Mouse (Mus musculus): ENCODE data around the gene Dnah8. TPM values are rescaled to one million over a fixed set of nuclear protein-coding genes. Genes with fewer than 3 reads are reported as not detected.

Gene Dnah8
- polyA plus RNA-seq, 1 experiment from 2014 or later: 3.0 TPM

Other genes starting within 250 kb of the Dnah8 start
- 32.8 and 41.9 TPM in 2 replicates for gene Btbd9, start 47.9 kb upstream of the Dnah8 start, polyA plus RNA-seq (2014; fragmentation: Nextera tagmentation; extraction: Ambion mirVana)
- 239 and 247 TPM in 2 replicates for gene Glo1, start 2.5 kb downstream of the Dnah8 start, polyA plus RNA-seq (2014; fragmentation: Nextera tagmentation; extraction: Ambion mirVana)